ENCODE assay signal across 8 mouse cellular contexts in the genomic region with DNA sequence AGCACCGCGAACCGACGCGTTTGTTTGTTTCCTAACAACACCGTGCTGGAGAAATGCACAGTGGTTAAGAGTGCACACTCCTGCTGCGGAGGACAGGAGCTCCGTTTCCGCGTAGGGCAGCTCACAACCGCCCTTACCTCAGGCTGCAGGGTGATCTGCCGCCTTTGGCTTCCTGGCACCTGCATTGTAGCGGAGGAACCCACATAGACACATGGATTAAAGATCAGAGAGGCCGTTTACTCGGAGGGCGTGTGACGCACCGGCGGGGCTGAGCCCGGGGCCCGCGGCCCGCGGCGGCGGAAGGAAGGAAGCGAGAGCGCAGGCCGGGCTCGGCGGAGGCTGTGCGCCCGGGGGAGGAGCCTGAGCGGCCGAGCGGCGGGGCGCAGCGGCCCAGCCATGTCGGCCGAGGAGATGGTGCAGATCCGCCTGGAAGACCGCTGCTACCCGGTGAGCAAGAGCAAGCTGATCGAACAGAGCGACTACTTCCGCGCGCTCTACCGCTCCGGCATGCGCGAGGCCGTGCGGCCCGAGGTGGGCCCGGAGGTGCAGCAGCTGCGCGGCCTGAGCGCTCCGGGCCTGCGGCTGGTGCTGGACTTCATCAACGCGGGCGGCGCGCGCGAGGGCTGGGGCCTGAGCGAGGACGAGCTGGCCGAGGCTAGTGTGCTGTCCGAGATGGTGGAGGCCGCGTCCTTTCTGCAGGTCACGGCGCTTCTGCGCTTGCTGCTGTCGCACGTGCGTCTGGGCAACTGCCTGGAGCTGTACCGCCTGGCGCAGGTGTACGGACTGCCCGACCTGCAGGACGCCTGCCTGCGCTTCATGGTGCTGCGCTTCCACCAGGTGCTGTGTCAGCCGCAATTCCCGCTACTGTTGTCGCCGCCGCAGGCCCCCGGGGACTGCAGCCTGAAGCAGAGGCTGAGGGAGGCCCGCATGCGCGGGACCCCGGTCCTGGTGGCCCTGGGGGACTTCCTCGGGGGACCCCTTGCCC. TPM values are rescaled to one million over a fixed set of nuclear protein-coding genes. Genes with fewer than 3 reads are reported as not detected.
A peak's percentile ranks its signal among the peaks of the same experiment; 100 is the strongest.
DNase-seq lines count a peak whose midpoint lies in the region; ATAC-seq and TF ChIP-seq lines count a peak whose summit lies in the region.

A gene (plus strand): TSS at position 244 of the 985 bp plus-strand sequence.

- peaks cover 7 to 22% of the 10 kb centered on the region in 2 experiments; a peak in 3 of 4 replicates for H3K4me1 ChIP-seq in MEL (ENCODE audit: control insufficient read depth in 1 of 2, insufficient read depth in 2 of 2, low read length in 2 of 2)
- H3K4me1 ChIP-seq in hindbrain, embryonic 10.5 days (replicated peaks): peaks cover 59% of the 10 kb centered on the region
- peaks cover 25% of the 10 kb centered on the region for H3K4me1 ChIP-seq in lung, embryonic 16.5 days (replicated peaks; ENCODE audit: control insufficient read depth, insufficient read depth, low read length)

- TF ChIP-seq EP300 in MEL (IDR thresholded peaks at IDR 0.05; ENCODE audit: low read depth in 1 of 2, low read length in 2 of 2): peak in 1 of 2 experiments; percentile 18; a peak in 1 of 4 replicates

- ATAC-seq in lung, embryonic 16.5 days (ENCODE audit: low read depth): peak; percentile 93

- whole genome bisulfite sequencing in hindbrain, embryonic 10.5 days: under 1% methylated on average over 99 of the region's 99 CpGs
- WGBS in lung, embryonic 16.5 days: under 1% methylated on average over 99 of the region's 99 CpGs

- H3K4me3 ChIP-seq in MEL (ENCODE audit: control insufficient read depth in 1 of 2, insufficient read depth in 1 of 2, low read depth in 2 of 2, low read length in 2 of 2): peak within 1 kb of the TSS; percentile 69 to 77
- peak within 1 kb of the TSS; percentile 86 for H3K4me3 ChIP-seq in hindbrain, embryonic 10.5 days
- peak within 1 kb of the TSS; percentile 91 for H3K4me3 ChIP-seq in lung, embryonic 16.5 days (ENCODE audit: low read length)

- no peaks in the 10 kb centered on the region for H3K27me3 ChIP-seq in MEL (ENCODE audit: control insufficient read depth in 1 of 2, insufficient read depth in 2 of 2, low read length in 2 of 2)
- H3K27me3 ChIP-seq in hindbrain, embryonic 10.5 days (ENCODE audit: insufficient read depth, poor library complexity, severe bottlenecking): peaks cover 20% of the 10 kb centered on the region
- H3K27me3 ChIP-seq in lung, embryonic 16.5 days (ENCODE audit: control insufficient read depth, insufficient read depth, low read depth, low read length): no peaks in the 10 kb centered on the region

- H3K79me2 ChIP-seq in MEL (ENCODE audit: control insufficient read depth, insufficient read depth, low read length, poor library complexity): peaks cover 42% of the 10 kb centered on the region

- peak within 1 kb of the TSS; percentile 90 for H3K9ac ChIP-seq in MEL (ENCODE audit: control insufficient read depth, low read depth, low read length, poor library complexity, severe bottlenecking)
- peak within 1 kb of the TSS; percentile 91 for H3K9ac ChIP-seq in lung, embryonic 16.5 days (ENCODE audit: low read length)

- peak within 1 kb of the TSS; percentile 69 for H3K27ac ChIP-seq in MEL (ENCODE audit: control insufficient read depth, low read depth, low read length)
- H3K27ac ChIP-seq in hindbrain, embryonic 10.5 days: peak within 1 kb of the TSS; percentile 94
- H3K27ac ChIP-seq in lung, embryonic 16.5 days (ENCODE audit: low read length): peak within 1 kb of the TSS; percentile 88

- H3K36me3 ChIP-seq in MEL (ENCODE audit: control insufficient read depth in 1 of 2, insufficient read depth in 2 of 2, low read length in 2 of 2): peaks cover 10 to 22% of the 10 kb centered on the region in 2 experiments
- H3K36me3 ChIP-seq in hindbrain, embryonic 10.5 days: peaks cover 18% of the 10 kb centered on the region
- H3K36me3 ChIP-seq in lung, embryonic 16.5 days (ENCODE audit: control insufficient read depth, insufficient read depth, low read length): peaks cover 8% of the 10 kb centered on the region; the same call in 1 of the 2 replicates

- no peaks in the 10 kb centered on the region for H3K9me3 ChIP-seq in MEL (replicated peaks; ENCODE audit: insufficient read depth, low read length)
- no peaks in the 10 kb centered on the region for H3K9me3 ChIP-seq in hindbrain, embryonic 10.5 days
- H3K9me3 ChIP-seq in lung, embryonic 16.5 days (ENCODE audit: control insufficient read depth, low read length): no peaks in the 10 kb centered on the region

- peak; percentile 84 for DNase-seq in MEL (ENCODE audit: low read depth, low spot score)
- DNase-seq in cerebellum, adult 18-20 months: peak; percentile 75 to 87
- DNase-seq in frontal cortex, adult 2 months (ENCODE audit: extremely low spot score in 1 of 2, low spot score in 1 of 2): peak in 1 of 2 experiments; percentile 68
- DNase-seq in hindbrain, embryonic 10.5 days (ENCODE audit: low spot score): peak; percentile 81
- peak; percentile 60 for DNase-seq in layer of hippocampus, adult 9-11 months
- DNase-seq in ovary, postnatal 10 days (ENCODE audit: low spot score): peak; percentile 59
- peak; percentile 92 for DNase-seq in thymus, postnatal 0 days (ENCODE audit: low spot score)

- no peak for TF ChIP-seq CTCF in MEL (IDR thresholded peaks at IDR 0.05 in 2 of 3, conservative IDR thresholded peaks at IDR 0.05 in 1 of 3; ENCODE audit: control insufficient read depth in 1 of 3, insufficient read depth in 1 of 3, low read depth in 2 of 3, low read length in 3 of 3, poor library complexity in 1 of 3, severe bottlenecking in 1 of 3)

- no peak for TF ChIP-seq RAD21 in MEL (IDR thresholded peaks at IDR 0.05; ENCODE audit: low read depth, low read length)

- H3K4me2 ChIP-seq in lung, embryonic 16.5 days (ENCODE audit: low read depth, low read length): peak within 1 kb of the TSS; percentile 74

- peak; percentile 83 to 85; a peak in 3 of 4 replicates for TF ChIP-seq POLR2A in MEL (IDR thresholded peaks at IDR 0.05; ENCODE audit: control insufficient read depth in 1 of 2, insufficient read depth in 1 of 2, low read depth in 1 of 2, low read length in 2 of 2, poor library complexity in 1 of 2)

TF ChIP-seq in MEL, 35 proteins besides CTCF, POLR2A, EP300 and RAD21 (continues in another document):
- TF ChIP-seq ETS1 (IDR thresholded peaks at IDR 0.05; ENCODE audit: low read depth, low read length): no peak
- TF ChIP-seq GATA1 (IDR thresholded peaks at IDR 0.05; ENCODE audit: low read depth, low read length): no peak
- no peak for TF ChIP-seq MEF2A (IDR thresholded peaks at IDR 0.05; ENCODE audit: extremely low read depth, insufficient replicate concordance, low read depth, low read length, poor library complexity, severe bottlenecking)
- no peak for TF ChIP-seq GABPA (IDR thresholded peaks at IDR 0.05; ENCODE audit: low read depth, low read length)
- peak; percentile 34; the same call in 1 of the 2 replicates for TF ChIP-seq TBP (IDR thresholded peaks at IDR 0.05; ENCODE audit: low read depth, low read length)
- no peak for TF ChIP-seq TAL1 (IDR thresholded peaks at IDR 0.05; ENCODE audit: low read length)
- TF ChIP-seq MAZ (IDR thresholded peaks at IDR 0.05; ENCODE audit: low read depth, low read length): 0 out of 2 replicates have a peak, but pooled peaks have one; percentile 61
- TF ChIP-seq SMC3 (IDR thresholded peaks at IDR 0.05; ENCODE audit: low read depth, low read length): no peak
- no peak for TF ChIP-seq MAFK (IDR thresholded peaks at IDR 0.05; ENCODE audit: borderline replicate concordance, low read depth, low read length)
- peak; percentile 61; the same call in 1 of the 2 replicates for TF ChIP-seq BHLHE40 (IDR thresholded peaks at IDR 0.05; ENCODE audit: borderline replicate concordance, low read depth, low read length)
- peak; percentile 59 for TF ChIP-seq ZMIZ1 (IDR thresholded peaks at IDR 0.05; ENCODE audit: low read depth, low read length)
- peak; percentile 75 for TF ChIP-seq NELFE (IDR thresholded peaks at IDR 0.05; ENCODE audit: low read depth, low read length)
- no peak for TF ChIP-seq CHD1 (IDR thresholded peaks at IDR 0.05; ENCODE audit: low read depth, low read length)
- no peak for TF ChIP-seq RCOR1 (IDR thresholded peaks at IDR 0.05; ENCODE audit: low read depth, low read length)
- TF ChIP-seq MXI1 (IDR thresholded peaks at IDR 0.05; ENCODE audit: low read depth, low read length): peak; percentile 71
- TF ChIP-seq USF2 (IDR thresholded peaks at IDR 0.05; ENCODE audit: borderline replicate concordance in 1 of 2, insufficient read depth in 1 of 2, low read depth in 1 of 2, low read length in 2 of 2): no peak
- no peak for TF ChIP-seq JUND (IDR thresholded peaks at IDR 0.05; ENCODE audit: low read depth, low read length)
- peak; percentile 68 for TF ChIP-seq HCFC1 (IDR thresholded peaks at IDR 0.05; ENCODE audit: low read depth, low read length)
- TF ChIP-seq E2F4 (IDR thresholded peaks at IDR 0.05; ENCODE audit: borderline replicate concordance, low read depth, low read length): no peak
- TF ChIP-seq UBTF (IDR thresholded peaks at IDR 0.05; ENCODE audit: borderline replicate concordance, insufficient read depth, low read depth, low read length): peak; percentile 99
- TF ChIP-seq ZKSCAN1 (IDR thresholded peaks at IDR 0.05; ENCODE audit: low read depth, low read length): no peak; the same call in 1 of the 2 replicates
- TF ChIP-seq POLR2AphosphoS2 (IDR thresholded peaks at IDR 0.05; ENCODE audit: low read length): peak; percentile 80; the same call in 1 of the 2 replicates
- peak; percentile 55 for TF ChIP-seq NRF1 (IDR thresholded peaks at IDR 0.05; ENCODE audit: insufficient read depth, low read depth, low read length, poor library complexity, severe bottlenecking)
- TF ChIP-seq ZC3H11A (IDR thresholded peaks at IDR 0.05; ENCODE audit: low read depth, low read length): no peak
- peak; percentile 70 for TF ChIP-seq SIN3A (IDR thresholded peaks at IDR 0.05; ENCODE audit: low read length)
- TF ChIP-seq ZNF384 (IDR thresholded peaks at IDR 0.05; ENCODE audit: low read depth, low read length): no peak
- TF ChIP-seq USF1 (IDR thresholded peaks at IDR 0.05; ENCODE audit: low read depth, low read length): 0 out of 2 replicates have a peak, but pooled peaks have one; percentile 22
- peak; percentile 16; the same call in 1 of the 2 replicates for TF ChIP-seq ELF1 (IDR thresholded peaks at IDR 0.05; ENCODE audit: low read depth, low read length)

RNA-seq across cellular contexts. Expression of the gene that starts here (rescaled TPM):
- 7.3 and 10.9 TPM in 2 replicates for total RNA-seq in MEL (2012; rRNA removed)
- polyA plus RNA-seq in MEL (2012; ENCODE audit: insufficient read depth in 1 of 2, insufficient read length in 2 of 2, low read depth in 1 of 2, low replicate concordance in 2 of 2, missing spikeins in 1 of 2): 1 to 10 TPM in 1 of 2 experiments, not detected in 1; 8.2 TPM
- 13.0 and 14.4 TPM in 2 replicates for polyA plus RNA-seq in frontal cortex, adult 2 months (2012; rRNA removed)
- polyA plus RNA-seq in hindbrain, embryonic 10.5 days (2016; fragmentation: Nextera tagmentation; extraction: Ambion mirVana): 6.5 and 7.1 TPM in 2 replicates
- 6.7 and 7.6 TPM in 2 replicates for polyA plus RNA-seq in lung, embryonic 16.5 days (2015; fragmentation: Nextera tagmentation; extraction: Ambion mirVana)
- 7.3 and 7.7 TPM in 2 replicates for polyA plus RNA-seq in thymus, postnatal 0 days (2015; fragmentation: Nextera tagmentation; extraction: Ambion mirVana)
